Mouse (Mus musculus): ENCODE measurements at regions not wholly inside any gene's neighbourhood (a gene's known extent, or its start where the extent isn't known, plus 50 kb on each side); places are given as distances from the start of the nearest gene placed in this dataset.

DNA sequence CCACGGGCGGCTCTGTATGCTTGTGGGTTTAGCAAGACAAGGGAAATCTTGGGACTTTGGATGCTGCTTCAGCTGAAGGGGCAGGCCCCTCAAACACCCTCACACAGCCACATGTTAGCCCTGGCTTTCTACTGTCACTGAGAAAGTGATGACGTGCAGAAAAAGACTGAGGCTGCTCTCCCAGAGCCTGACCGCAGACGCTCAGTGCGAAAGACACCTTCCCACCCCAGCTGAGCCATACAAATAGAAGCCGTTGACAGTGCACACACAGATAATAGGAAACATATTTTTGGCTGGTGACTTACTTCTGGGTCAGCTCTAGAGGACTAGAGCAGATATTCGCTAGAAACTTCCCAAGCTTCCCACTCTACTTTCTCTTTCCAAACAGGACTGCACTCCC lies 61.0 kb upstream of the Nudt7 start:
- DNase-seq, result no peak

GRCm38 (mm10) chr8:114074122-114074521 lies 59.2 kb upstream of the Nudt7 start:
- peak; percentile 14 for DNase-seq

DNA sequence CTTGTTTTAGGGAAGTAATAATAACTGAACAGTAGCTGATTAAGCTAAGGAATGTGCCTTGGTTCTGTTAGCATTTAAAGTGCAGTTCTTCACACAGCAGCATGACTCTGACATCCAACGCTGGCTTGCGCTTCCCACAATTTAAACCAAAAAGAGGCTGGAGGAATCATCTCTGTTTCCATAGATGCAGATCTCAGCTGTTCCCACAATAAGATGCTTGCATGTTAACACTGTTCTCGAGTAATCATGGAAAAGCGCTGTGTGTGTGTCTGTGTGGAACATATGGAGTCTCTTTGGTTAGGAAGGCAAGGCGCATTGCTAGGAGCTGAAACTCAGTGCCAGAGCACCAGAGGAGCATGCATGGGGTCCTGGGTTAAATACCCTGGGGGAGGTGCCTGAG lies 56.7 kb upstream of the Nudt7 start:
- no peak for DNase-seq

DNA sequence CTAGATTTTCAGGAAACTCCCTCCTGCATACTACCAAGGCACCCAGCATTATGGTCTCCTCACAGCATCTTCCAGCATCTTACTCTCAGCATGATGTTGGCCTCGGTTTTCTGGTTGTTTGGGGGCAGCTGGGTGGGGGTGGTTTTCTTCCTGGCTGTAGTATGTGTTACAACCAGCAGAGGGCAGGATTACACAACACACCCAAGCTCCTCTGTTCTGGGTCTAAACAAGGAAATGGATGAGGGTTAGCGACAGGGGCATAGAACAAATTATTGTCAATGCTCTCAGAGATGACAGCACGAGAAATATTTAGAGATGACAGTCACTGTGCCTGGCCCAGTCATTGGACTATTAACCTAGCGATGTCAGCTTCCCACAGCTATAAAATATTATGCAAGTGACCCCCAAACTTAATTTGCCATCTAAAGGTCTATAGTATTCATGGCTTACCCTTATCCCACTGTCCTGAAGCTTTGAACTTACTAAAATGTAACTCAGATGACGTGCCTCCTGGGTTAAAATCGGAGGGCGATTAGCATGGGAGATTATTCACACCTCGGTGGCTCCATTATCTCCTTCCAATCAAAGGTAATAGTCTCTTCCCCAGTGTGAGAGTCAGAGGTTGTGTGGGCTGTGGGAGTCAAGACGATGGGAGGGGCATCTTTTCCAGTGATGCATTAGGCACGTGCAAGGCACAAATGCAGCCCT lies 52.2 kb upstream of the Nudt7 start:
- peak; percentile 50 for DNase-seq

DNA sequence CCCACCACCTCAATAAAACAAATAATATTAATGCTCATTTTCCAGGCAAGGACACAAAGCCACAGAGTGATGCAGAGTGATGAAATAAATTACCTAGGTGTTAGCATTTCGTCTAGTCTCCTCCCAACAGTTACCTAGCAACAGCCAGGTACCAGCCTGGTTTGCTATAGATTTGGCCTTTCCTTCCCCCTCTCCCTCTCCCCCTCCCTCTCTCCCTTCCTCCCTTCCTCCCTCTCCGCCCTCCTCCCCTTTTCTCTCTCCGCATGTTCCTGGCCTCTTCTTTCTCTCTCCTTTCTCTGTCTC lies 51.6 kb upstream of the Nudt7 start:
- no peak for DNase-seq

Data from lung, postnatal 14 days (tissue).